Mouse (Mus musculus): ENCODE results near the gene Mospd2.
A peak's percentile ranks its signal among the peaks of the same experiment; 100 is the strongest.

Mospd2 gene

GRCm38 (mm10) chrX:164980193-164980775 is at the start of gene Mospd2, which contains the start of gene Fancb:
Mospd2 (minus strand) TSS chrX:164980375.
Fancb (plus strand) TSS chrX:164980592.
- peak; percentile 97 for DNase-seq

GRCm38 (mm10) chrX:165004779-165005324 is 24.7 kb upstream of the Mospd2 start, which contains the start of gene Gm17604:
Gm17604 (minus strand) TSS chrX:165004829.
- no peak for DNase-seq

- no peak for DNase-seq
Measured at GRCm38 (mm10) chrX:165003141-165003540, 23.0 kb upstream of the Mospd2 start.

- DNase-seq, result no peak
Measured at GRCm38 (mm10) chrX:164978866-164979265, 1.3 kb downstream of the Mospd2 start.

GRCm38 (mm10) chrX:164971206-164971605 is 9.0 kb downstream of the Mospd2 start:
- no peak for DNase-seq

GRCm38 (mm10) chrX:164965750-164966448 is 14.3 kb downstream of the Mospd2 start:
- DNase-seq, result no peak

GRCm38 (mm10) chrX:164952601-164953375 is 27.4 kb downstream of the Mospd2 start:
- DNase-seq, result no peak

GRCm38 (mm10) chrX:164951858-164952576 is 28.2 kb downstream of the Mospd2 start:
- peak; percentile 21 for DNase-seq

GRCm38 (mm10) chrX:164941540-164941939 is 38.6 kb downstream of the Mospd2 start:
- DNase-seq, result no peak

GRCm38 (mm10) chrX:164912993-164913392 is 67.2 kb downstream of the Mospd2 start:
- DNase-seq, result no peak

GRCm38 (mm10) chrX:164912186-164912585 is 68.0 kb downstream of the Mospd2 start:
- DNase-seq, result no peak

- DNase-seq, result no peak
Measured at GRCm38 (mm10) chrX:164901847-164902246, 78.3 kb downstream of the Mospd2 start.

- peak; percentile 26 for DNase-seq
Measured at GRCm38 (mm10) chrX:164899805-164900204, 80.4 kb downstream of the Mospd2 start.

GRCm38 (mm10) chrX:164886260-164886659 is 93.9 kb downstream of the Mospd2 start:
- no peak for DNase-seq

Measured in kidney, adult 11 months (tissue).